In genomic region chr5:125128939-125129385, GRCm38 (mm10) we compare ENCODE assay signal across 8 mouse cellular contexts. TPM values are rescaled to one million over a fixed set of nuclear protein-coding genes. Genes with fewer than 3 reads are reported as not detected.
A peak's percentile ranks its signal among the peaks of the same experiment; 100 is the strongest.
DNase-seq lines count a peak whose midpoint lies in the region; ATAC-seq and TF ChIP-seq lines count a peak whose summit lies in the region.

No protein-coding gene starts in this region.

- 0 out of 2 replicates have a peak, but pooled peaks cover 2% of the 10 kb centered on the region for H3K9me3 ChIP-seq in embryonic facial prominence, embryonic 12.5 days

- H3K4me2 ChIP-seq in embryonic facial prominence, embryonic 12.5 days (replicated peaks): no peak overlapping the region

- no peaks in the 10 kb centered on the region for H3K27me3 ChIP-seq in embryonic facial prominence, embryonic 12.5 days

- H3K9ac ChIP-seq in embryonic facial prominence, embryonic 12.5 days: no peak overlapping the region

- peak in 1 of 2 experiments; percentile 51 for DNase-seq in layer of hippocampus, adult 2 months (ENCODE audit: low spot score in 2 of 2)
- DNase-seq in layer of hippocampus, adult 9-10 months (ENCODE audit: low spot score): no peak
- DNase-seq in cerebellum, adult 11-12 months: peak; percentile 94
- no peak for DNase-seq in thymus, postnatal 10 days (ENCODE audit: low spot score in 2 of 2)
- DNase-seq in gastrocnemius, postnatal 4 days (ENCODE audit: low spot score in 2 of 2): no peak
- DNase-seq in adrenal gland, postnatal 10 days: no peak

- H3K27ac ChIP-seq in layer of hippocampus, adult 2 months: peak overlapping the region; percentile 72
- H3K27ac ChIP-seq in embryonic facial prominence, embryonic 12.5 days: peak overlapping the region; percentile 55

- no peak for ATAC-seq in embryonic facial prominence, embryonic 12.5 days (ENCODE audit: insufficient number of reproducible peaks, insufficient read depth, low FRiP score, low TSS enrichment)
- peak; percentile 33; the same call in 1 of the 2 replicates for ATAC-seq in megakaryocyte progenitor cell, adult 5-6 weeks (replicated peaks; ENCODE audit: poor library complexity)

- no peak for TF ChIP-seq CTCF in layer of hippocampus, adult 2 months (conservative IDR thresholded peaks at IDR 0.05)

- H3K36me3 ChIP-seq in embryonic facial prominence, embryonic 12.5 days: peaks cover 14% of the 10 kb centered on the region

- 71% methylated on average over 14 of the region's 14 CpGs for WGBS in embryonic facial prominence, embryonic 12.5 days

- no peak overlapping the region for H3K4me3 ChIP-seq in layer of hippocampus, adult 2 months
- H3K4me3 ChIP-seq in embryonic facial prominence, embryonic 12.5 days: no peak overlapping the region

- peaks cover 57% of the 10 kb centered on the region for H3K4me1 ChIP-seq in embryonic facial prominence, embryonic 12.5 days

RNA-seq across cellular contexts. Expression of gene Ncor2, which starts 50.1 kb away (rescaled TPM):
- total RNA-seq in layer of hippocampus, adult 2 months (2021): 100 to 1,000 TPM; 285 to 307 TPM
- 31.6 and 33.4 TPM in 2 replicates for polyA plus RNA-seq in embryonic facial prominence, embryonic 12.5 days (2016; fragmentation: Nextera tagmentation; extraction: Ambion mirVana)
- total RNA-seq in megakaryocyte progenitor cell, adult 5-6 weeks (2015): 50.1 and 57.3 TPM in 2 replicates
- 8.4 and 10.9 TPM in 2 replicates for total RNA-seq in megakaryocyte progenitor cell, adult 5-6 weeks (2017)
- 100 to 1,000 TPM; 168 to 179 TPM for total RNA-seq in gastrocnemius, postnatal 4 days (2021)
- 100 to 1,000 TPM; 125 to 153 TPM for total RNA-seq in adrenal gland, postnatal 10 days (2021)
